Mouse (Mus musculus) stomach, embryonic 15.5 days (tissue): ENCODE results near the gene Irak2. TPM values are rescaled to one million over a fixed set of nuclear protein-coding genes. Genes with fewer than 3 reads are reported as not detected.

Experiments used
- ATAC-seq: fragments of 200-750 bp; cut with Nextera tagmentation; 2 replicates; pipeline ENCODE4 v1.8.0; 2017; ENCODE audit warnings: low read depth, moderate number of reproducible peaks, moderate TSS enrichment; ENCODE audit not compliant: insufficient read depth, low FRiP score
- H3K27ac ChIP-seq: fragments of 300-500 bp; sonication (generic); 2 replicates; pipeline ENCODE4 v1.5.1; 2015; ENCODE audit warnings: mild to moderate bottlenecking, inconsistent platforms
- H3K27me3 ChIP-seq: fragments of 300-500 bp; sonication (generic); replicated peaks from 2 replicates; pipeline ENCODE4 v1.6.1; 2015; ENCODE audit warnings: inconsistent platforms
- H3K36me3 ChIP-seq: fragments of 300-500 bp; sonication (generic); 2 replicates; pipeline ENCODE4 v1.6.1; 2015; ENCODE audit warnings: inconsistent platforms
- H3K4me1 ChIP-seq: fragments of 300-500 bp; sonication (generic); 2 replicates; pipeline ENCODE4 v1.6.1; 2015; ENCODE audit warnings: inconsistent platforms
- H3K4me2 ChIP-seq: fragments of 300-500 bp; sonication (generic); 2 replicates; pipeline ENCODE4 v1.6.1; 2015; ENCODE audit warnings: mild to moderate bottlenecking, inconsistent platforms
- H3K4me3 ChIP-seq: fragments of 300-500 bp; sonication (generic); replicated peaks from 2 replicates; pipeline ENCODE4 v1.5.1; 2015; ENCODE audit warnings: inconsistent platforms
- H3K9ac ChIP-seq: fragments of 300-500 bp; sonication (generic); 2 replicates; pipeline ENCODE4 v1.6.1; 2015; ENCODE audit warnings: inconsistent platforms
- H3K9me3 ChIP-seq: fragments of 300-500 bp; sonication (generic); 2 replicates; pipeline ENCODE4 v1.6.1; 2016; ENCODE audit warnings: inconsistent platforms
- WGBS: fragments of 180-500 bp; shearing (Covaris S2); methylation state at CpG from one replicate; pipeline ENCODE4 v1.1.7; 2015; 5-methylcytosine and 5-hydroxymethylcytosine counted together
- polyA plus RNA-seq: library from polyadenylated mRNA; unstranded; fragments of >200 nt; fragmentation: Nextera tagmentation; extraction: Ambion mirVana; gene quantifications from 2 replicates; pipeline ENCODE4 v1.2.1, GENCODE M21; 2015

Irak2 gene
- polyA plus RNA-seq, 1 experiment from 2014 or later, result 8.0 TPM

- Histone ChIP-seq H3K4me3 (no peak overlapping the region), H3K27me3 (no peaks in the 10 kb centered on the region), H3K9ac (no peak overlapping the region), H3K27ac (no peak overlapping the region), H3K9me3 (no peaks in the 10 kb centered on the region), H3K4me2 (no peak overlapping the region), H3K36me3 (no peaks in the 10 kb centered on the region; the same call in 1 of the 2 replicates), H3K4me1 (no peaks in the 10 kb centered on the region)
- WGBS, result 80% methylated on average over 4 of the region's 4 CpGs
- no peak for ATAC-seq
These were observed 37.0 kb downstream of the Irak2 start for GRCm38 (mm10) chr6:113675234-113675633.

GRCm38 (mm10) chr6:113675991-113676390, 37.7 kb downstream of the Irak2 start:
- no peak for ATAC-seq
- no peaks in the 10 kb centered on the region; the same call in 1 of the 2 replicates for H3K36me3 ChIP-seq
- no peak overlapping the region for H3K9ac ChIP-seq
- no peak overlapping the region for H3K4me3 ChIP-seq
- no peaks in the 10 kb centered on the region for H3K4me1 ChIP-seq
- H3K27ac ChIP-seq, result no peak overlapping the region
- 88% methylated on average over 9 of the region's 9 CpGs for WGBS
- no peaks in the 10 kb centered on the region for H3K27me3 ChIP-seq
- H3K4me2 ChIP-seq, result no peak overlapping the region
- no peaks in the 10 kb centered on the region for H3K9me3 ChIP-seq

- no peak overlapping the region for H3K4me3 ChIP-seq
- 65% methylated on average over 14 of the region's 14 CpGs for WGBS
- ATAC-seq, result no peak
These were observed 38.9 kb downstream of the Irak2 start for GRCm38 (mm10) chr6:113677070-113677734.

DNA sequence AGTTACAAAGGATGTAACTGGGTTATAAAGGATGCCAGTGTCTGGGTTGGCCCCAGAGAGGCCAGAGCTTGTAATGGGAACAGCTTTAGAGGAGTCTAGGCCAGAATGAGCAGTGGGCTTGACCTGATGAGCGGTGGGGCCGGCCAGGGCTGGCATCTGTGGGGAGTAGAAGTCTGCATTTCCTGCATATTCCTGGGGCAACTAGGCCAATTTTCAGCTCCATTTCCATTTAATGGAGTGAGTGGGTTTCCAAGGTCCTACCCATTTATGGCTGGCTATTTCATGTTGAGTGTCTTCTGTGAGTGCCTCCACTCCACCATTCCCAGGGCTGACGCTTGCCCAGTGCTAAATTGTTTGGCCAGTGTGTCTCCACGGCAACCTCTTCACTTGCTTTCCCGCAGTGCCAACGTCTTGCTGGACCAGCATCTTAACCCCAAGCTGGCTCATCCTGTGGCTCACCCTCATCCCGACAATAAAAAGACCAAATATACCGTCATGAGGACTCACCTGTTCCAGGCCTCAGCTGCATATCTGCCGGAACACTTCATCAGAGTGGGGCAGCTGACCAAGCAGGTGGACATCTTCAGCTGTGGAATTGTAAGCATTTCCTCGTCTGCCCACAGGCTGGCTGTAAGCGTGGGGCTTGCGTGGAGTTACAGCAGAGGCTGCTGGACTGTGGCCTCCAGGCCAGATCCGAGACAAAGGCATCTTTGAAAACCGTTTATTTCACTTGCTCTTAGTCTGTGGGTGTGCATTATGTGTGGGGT, 40.2 kb downstream of the Irak2 start:
- Histone ChIP-seq H3K4me2 (no peak overlapping the region), H3K27me3 (no peaks in the 10 kb centered on the region), H3K9ac (no peak overlapping the region), H3K36me3 (no peaks in the 10 kb centered on the region), H3K4me1 (no peaks in the 10 kb centered on the region), H3K27ac (no peak overlapping the region), H3K4me3 (no peak overlapping the region), H3K9me3 (no peaks in the 10 kb centered on the region)
- no peak for ATAC-seq
- 79% methylated on average over 14 of the region's 14 CpGs for WGBS

More at GRCm38 (mm10) chr6:113677070-113677734, 38.9 kb downstream of the Irak2 start:
- H3K9me3 ChIP-seq, result no peaks in the 10 kb centered on the region
- H3K4me1 ChIP-seq, result no peaks in the 10 kb centered on the region
- H3K27me3 ChIP-seq, result no peaks in the 10 kb centered on the region
- H3K36me3 ChIP-seq, result no peaks in the 10 kb centered on the region
- no peak overlapping the region for H3K27ac ChIP-seq
- H3K9ac ChIP-seq, result no peak overlapping the region
- H3K4me2 ChIP-seq, result no peak overlapping the region

DNA sequence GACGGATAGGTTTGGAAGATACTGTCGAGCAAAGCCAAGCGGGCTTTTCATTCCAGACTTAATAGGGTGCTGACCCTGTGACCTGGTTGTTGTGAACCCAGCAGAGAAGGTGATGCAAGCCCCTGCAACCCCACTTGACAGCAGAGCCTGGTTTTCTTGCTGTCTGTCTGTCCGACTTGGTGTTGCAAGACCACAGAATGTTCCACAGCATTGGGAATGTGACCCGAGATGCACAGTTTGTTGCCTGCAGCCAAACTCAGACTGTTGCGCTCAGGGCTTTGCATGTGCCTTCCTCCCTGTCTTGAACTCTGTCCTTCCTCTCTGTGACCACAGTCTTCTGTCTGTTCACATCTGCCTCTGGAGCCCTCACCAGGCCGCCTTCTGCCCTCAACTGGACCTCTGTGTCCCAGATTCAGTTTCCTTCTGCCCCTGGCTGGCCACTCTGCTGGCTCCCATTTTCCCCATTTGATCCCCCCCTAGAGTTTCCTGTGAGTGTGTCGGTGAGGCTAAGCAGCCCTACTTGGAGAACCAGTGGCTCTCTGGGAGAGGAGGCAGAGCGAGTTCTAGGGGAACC, 41.8 kb downstream of the Irak2 start:
- no peak for ATAC-seq
- Histone ChIP-seq H3K4me3 (no peak overlapping the region), H3K9ac (no peak overlapping the region), H3K27ac (no peak overlapping the region), H3K9me3 (no peaks in the 10 kb centered on the region), H3K36me3 (no peaks in the 10 kb centered on the region), H3K4me1 (no peaks in the 10 kb centered on the region), H3K4me2 (no peak overlapping the region), H3K27me3 (no peaks in the 10 kb centered on the region)
- WGBS, result 76% methylated on average over 9 of the region's 9 CpGs

DNA sequence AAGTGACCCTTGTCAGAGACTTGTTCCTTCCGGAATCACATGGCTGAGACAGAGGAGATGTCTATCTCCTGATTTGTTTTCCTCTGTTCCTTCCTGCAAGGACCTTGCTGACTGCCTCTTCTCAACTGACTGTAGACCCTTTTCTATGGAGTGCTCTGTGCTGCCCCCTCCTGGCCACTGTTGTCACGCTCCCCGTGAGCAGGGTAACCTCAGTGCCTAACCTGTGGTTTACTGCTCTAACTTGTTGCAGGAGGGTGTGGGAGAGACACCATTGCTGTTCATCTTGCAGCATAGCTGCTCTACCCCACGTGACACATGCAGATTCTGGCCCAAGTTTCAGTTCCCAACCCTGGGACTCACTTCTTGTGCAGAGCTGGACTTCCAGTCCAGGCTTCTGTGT, 43.0 kb downstream of the Irak2 start:
- Histone ChIP-seq H3K27me3 (no peaks in the 10 kb centered on the region), H3K4me3 (no peak overlapping the region), H3K4me1 (no peaks in the 10 kb centered on the region), H3K9ac (no peak overlapping the region), H3K4me2 (no peak overlapping the region), H3K27ac (no peak overlapping the region), H3K9me3 (no peaks in the 10 kb centered on the region), H3K36me3 (no peaks in the 10 kb centered on the region)
- WGBS, result 17% methylated on average over 4 of the region's 4 CpGs
- peak; percentile 80 for ATAC-seq

DNA sequence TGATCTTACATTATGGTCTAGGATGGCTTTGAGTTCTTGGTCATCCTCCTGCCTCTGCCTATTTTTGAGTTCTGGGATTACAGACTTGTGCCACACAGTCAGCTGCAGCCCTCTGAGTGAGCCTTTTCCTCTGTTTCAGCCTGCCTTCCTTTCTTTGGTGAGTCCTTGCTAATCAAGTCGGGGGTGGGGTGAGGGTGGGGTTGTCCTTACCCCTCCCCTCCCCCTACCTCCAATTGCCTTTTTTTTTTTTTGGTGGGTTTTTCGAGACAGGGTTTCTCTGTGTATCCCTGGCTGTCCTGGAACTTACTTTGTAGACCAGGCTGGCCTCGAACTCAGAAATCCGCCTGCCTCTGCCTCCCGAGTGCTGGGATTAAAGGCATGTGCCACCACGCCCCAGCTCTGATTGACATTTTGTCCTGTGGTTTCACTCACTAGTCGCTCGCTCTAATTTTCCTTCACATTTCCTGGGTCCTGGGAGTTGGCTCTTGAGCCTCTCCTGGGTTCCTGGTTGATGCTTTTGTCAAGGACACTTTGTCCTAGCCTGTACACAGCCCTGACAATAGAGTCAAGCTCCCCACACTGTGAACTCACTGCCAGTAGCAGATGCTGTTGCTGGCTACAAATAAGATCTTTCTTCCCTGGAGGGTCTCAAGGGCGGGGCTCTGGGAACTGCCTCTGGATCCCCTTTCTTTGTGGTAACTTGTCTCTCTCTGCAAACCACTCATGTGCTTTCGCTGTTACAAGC, 45.0 kb downstream of the Irak2 start:
- Histone ChIP-seq H3K27me3 (no peaks in the 10 kb centered on the region), H3K4me1 (no peaks in the 10 kb centered on the region), H3K36me3 (no peaks in the 10 kb centered on the region), H3K4me2 (no peak overlapping the region), H3K9me3 (no peaks in the 10 kb centered on the region), H3K9ac (no peak overlapping the region), H3K4me3 (no peak overlapping the region), H3K27ac (no peak overlapping the region)
- no peak for ATAC-seq
- 90% methylated on average over 10 of the region's 10 CpGs for WGBS

- no peaks in the 10 kb centered on the region for H3K36me3 ChIP-seq
- 57% methylated on average over 8 of the region's 8 CpGs for WGBS
- no peak overlapping the region for H3K9ac ChIP-seq
- no peak for ATAC-seq
- H3K4me3 ChIP-seq, result no peak overlapping the region
- H3K4me1 ChIP-seq, result peaks cover 16% of the 10 kb centered on the region
- H3K9me3 ChIP-seq, result no peaks in the 10 kb centered on the region
- H3K4me2 ChIP-seq, result no peak overlapping the region
- no peaks in the 10 kb centered on the region for H3K27me3 ChIP-seq
- no peak overlapping the region for H3K27ac ChIP-seq
These were observed 48.4 kb downstream of the Irak2 start for GRCm38 (mm10) chr6:113686551-113687125.

DNA sequence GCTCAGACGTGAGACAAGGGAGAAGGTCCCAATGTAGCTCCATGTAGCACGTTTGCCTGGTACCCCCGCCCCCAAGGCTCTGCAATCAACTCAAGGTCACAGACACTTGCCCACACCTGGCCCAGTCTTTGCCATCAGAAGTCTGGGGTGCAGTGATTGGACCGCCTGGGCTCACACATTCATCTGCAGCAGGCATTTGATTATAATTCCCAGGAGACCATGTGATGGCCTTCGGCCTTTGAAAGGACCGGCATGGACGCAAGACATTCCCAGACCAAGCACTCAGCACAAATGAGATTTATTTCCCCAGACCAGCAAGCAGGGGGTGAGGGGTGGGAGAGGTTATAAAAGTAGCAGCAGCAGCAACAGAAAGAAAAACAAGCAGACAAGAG, 51.7 kb downstream of the Irak2 start:
- Histone ChIP-seq H3K4me1 (peaks cover 16% of the 10 kb centered on the region), H3K4me2 (peak overlapping the region; percentile 41), H3K27ac (peak overlapping the region; percentile 83), H3K27me3 (no peaks in the 10 kb centered on the region), H3K9me3 (no peaks in the 10 kb centered on the region), H3K36me3 (no peaks in the 10 kb centered on the region), H3K4me3 (no peak overlapping the region), H3K9ac (no peak overlapping the region; the same call in 1 of the 2 replicates)
- WGBS, result 14% methylated on average over 7 of the region's 7 CpGs
- ATAC-seq, result peak; percentile 17; the same call in 1 of the 2 replicates

DNA sequence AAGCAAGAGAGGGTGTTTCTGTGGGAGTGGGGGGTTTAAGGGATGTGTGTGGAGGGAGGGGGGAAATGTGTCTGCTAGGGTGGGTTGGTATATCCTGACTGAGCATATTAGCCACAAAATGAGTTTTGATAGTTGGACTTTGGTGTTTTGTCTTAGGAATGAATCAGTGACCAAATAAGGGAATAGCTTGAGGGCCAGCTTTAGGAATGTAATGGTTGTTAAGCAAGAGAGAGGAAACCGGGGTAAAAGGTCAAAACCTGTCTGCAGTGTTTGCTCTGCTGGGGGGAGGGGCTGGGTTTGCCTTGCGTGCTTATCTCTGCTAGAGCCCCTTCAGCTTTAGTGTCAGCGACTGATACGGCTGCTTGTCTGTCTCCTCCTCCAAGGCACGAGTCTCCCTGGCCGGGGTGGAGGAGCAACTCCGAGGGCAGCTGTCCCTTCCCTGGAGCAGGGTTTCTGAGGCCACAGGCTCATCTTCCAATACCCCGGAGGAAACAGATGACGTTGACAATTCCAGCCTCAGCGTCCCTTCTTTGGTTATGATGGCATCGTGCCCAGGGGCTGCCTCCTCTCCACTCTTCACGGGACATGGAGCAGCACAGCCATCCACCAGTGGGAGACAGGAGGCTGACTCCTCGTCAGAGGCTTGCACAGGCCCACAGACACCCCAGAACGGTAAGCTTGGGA, 52.3 kb downstream of the Irak2 start:
- 2% methylated on average over 14 of the region's 14 CpGs for WGBS
- peaks cover 16% of the 10 kb centered on the region for H3K4me1 ChIP-seq
- no peaks in the 10 kb centered on the region for H3K9me3 ChIP-seq
- ATAC-seq, result peak; percentile 90
- no peaks in the 10 kb centered on the region for H3K36me3 ChIP-seq
- H3K27ac ChIP-seq, result peak overlapping the region; percentile 83
- H3K27me3 ChIP-seq, result no peaks in the 10 kb centered on the region
- peak overlapping the region; percentile 12 for H3K4me3 ChIP-seq
- H3K9ac ChIP-seq, result no peak overlapping the region
- H3K4me2 ChIP-seq, result peak overlapping the region; percentile 41

- 66% methylated on average over 4 of the region's 4 CpGs for WGBS
- Histone ChIP-seq H3K9me3 (no peaks in the 10 kb centered on the region), H3K9ac (no peak overlapping the region), H3K36me3 (no peaks in the 10 kb centered on the region), H3K4me1 (peaks cover 22% of the 10 kb centered on the region), H3K27ac (peak overlapping the region; percentile 83), H3K4me2 (peak overlapping the region; percentile 41), H3K27me3 (no peaks in the 10 kb centered on the region), H3K4me3 (peak overlapping the region; percentile 12)
- ATAC-seq, result no peak
These were observed 52.8 kb downstream of the Irak2 start for GRCm38 (mm10) chr6:113691084-113691462.
